Mouse (Mus musculus) heart, embryonic 14.5 days (tissue): ENCODE results near the gene Tmem114. TPM values are rescaled to one million over a fixed set of nuclear protein-coding genes. Genes with fewer than 3 reads are reported as not detected.

Source experiments
- ATAC-seq: fragments of 200-750 bp; cut with Nextera tagmentation; 2 replicates; pipeline ENCODE4 v1.8.0; 2017; ENCODE audit warnings: low read depth, moderate TSS enrichment; ENCODE audit not compliant: insufficient number of reproducible peaks, insufficient read depth, low FRiP score
- H3K27ac ChIP-seq, 2 experiments: fragments of 200-500 bp in 1 of 2; fragments of 300-500 bp in 1 of 2; sonication (generic) in 1 of 2; replicated peaks in 1 of 2; 2 replicates each; pipeline ENCODE4 v1.5.1; 2012 to 2014; ENCODE audit warnings: low read depth in 2 of 2, low read length in 2 of 2, control low read depth in 1 of 2, mild to moderate bottlenecking in 1 of 2, mixed read lengths in 1 of 2; ENCODE audit not compliant: control insufficient read depth in 1 of 2, insufficient read depth in 1 of 2
- H3K27me3 ChIP-seq: fragments of 300-500 bp; sonication (generic); 2 replicates; pipeline ENCODE4 v1.6.1; 2014; ENCODE audit warnings: mild to moderate bottlenecking, low read length, control low read depth; ENCODE audit not compliant: control insufficient read depth, insufficient read depth
- H3K36me3 ChIP-seq: fragments of 300-500 bp; sonication (generic); 2 replicates; pipeline ENCODE4 v1.6.1; 2014; ENCODE audit warnings: mild to moderate bottlenecking, control low read depth, low read length, mixed read lengths; ENCODE audit not compliant: control insufficient read depth, insufficient read depth
- H3K4me1 ChIP-seq, 2 experiments: fragments of 200-500 bp in 1 of 2; fragments of 300-500 bp in 1 of 2; sonication (generic) in 1 of 2; 2 replicates each; pipeline ENCODE4 v1.6.1; 2012 to 2014; ENCODE audit warnings: low read length in 2 of 2, control low read depth in 1 of 2, mixed read lengths in 1 of 2; ENCODE audit not compliant: control insufficient read depth in 2 of 2, insufficient read depth in 2 of 2
- H3K4me2 ChIP-seq: fragments of 300-500 bp; sonication (generic); 2 replicates; pipeline ENCODE4 v1.6.1; 2014; ENCODE audit warnings: mild to moderate bottlenecking, low read length
- H3K4me3 ChIP-seq, 2 experiments: fragments of 200-500 bp in 1 of 2; fragments of 300-500 bp in 1 of 2; sonication (generic) in 1 of 2; 2 replicates each; pipeline ENCODE4 v1.5.1; 2012 to 2014; ENCODE audit warnings: low read length in 2 of 2, mild to moderate bottlenecking in 2 of 2, control low read depth in 1 of 2, low read depth in 1 of 2, moderate library complexity in 1 of 2; ENCODE audit not compliant: control insufficient read depth in 1 of 2, insufficient read depth in 1 of 2
- H3K9ac ChIP-seq: fragments of 300-500 bp; sonication (generic); 2 replicates; pipeline ENCODE4 v1.6.1; 2014; ENCODE audit warnings: mild to moderate bottlenecking, low read length
- H3K9me3 ChIP-seq: fragments of 300-500 bp; sonication (generic); 2 replicates; pipeline ENCODE4 v1.6.1; 2016; ENCODE audit warnings: low read length, control low read depth; ENCODE audit not compliant: control insufficient read depth
- WGBS: fragments of 180-500 bp; shearing (Covaris S2); extraction: QIAGEN DNeasy Blood & Tissue Kit; methylation state at CpG from one replicate; pipeline ENCODE4 v1.1.7; 2014; 5-methylcytosine and 5-hydroxymethylcytosine counted together
- polyA plus RNA-seq: library from polyadenylated mRNA; unstranded; fragments of >200 nt; fragmentation: Nextera tagmentation; extraction: Ambion mirVana; gene quantifications from 2 replicates; pipeline ENCODE4 v1.2.1, GENCODE M21; 2014

Gene Tmem114
- polyA plus RNA-seq, 1 experiment from 2014 or later, result not detected

- Histone ChIP-seq H3K36me3 (no peaks in the 10 kb centered on the region), H3K4me1 (peaks cover 0 to 4% of the 10 kb centered on the region in 2 experiments; a peak in 2 of 4 replicates), H3K9me3 (no peaks in the 10 kb centered on the region), H3K27ac (no peak overlapping the region), H3K9ac (no peak overlapping the region), H3K27me3 (peaks cover 48% of the 10 kb centered on the region), H3K4me2 (no peak overlapping the region), H3K4me3 (no peak overlapping the region)
- no peak for ATAC-seq
- WGBS, result 76% methylated on average over 4 of the region's 4 CpGs
Observed at GRCm38 (mm10) chr16:8420842-8421241, 4.1 kb downstream of the Tmem114 start.

DNA sequence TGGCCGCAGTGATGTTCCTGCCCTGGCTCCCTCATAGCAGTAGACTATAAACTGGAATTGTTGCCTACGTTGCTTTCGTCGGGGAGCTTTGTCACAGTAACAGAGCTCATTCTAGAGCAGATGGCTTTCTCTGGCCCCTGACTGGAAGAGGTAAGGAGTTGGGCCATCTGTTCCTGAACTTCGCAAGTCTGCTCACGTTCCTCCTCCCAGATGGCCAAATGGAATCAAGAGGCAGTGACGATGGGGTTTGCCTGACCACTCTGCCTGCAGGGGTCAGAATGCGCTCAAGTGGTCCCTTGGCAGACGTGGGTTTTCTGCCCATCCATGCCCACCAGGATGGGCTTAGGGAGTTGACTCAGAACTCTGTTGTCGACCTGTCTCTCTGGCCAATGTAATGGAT lies 4.6 kb downstream of the Tmem114 start:
- Histone ChIP-seq H3K36me3 (no peaks in the 10 kb centered on the region), H3K9me3 (no peaks in the 10 kb centered on the region), H3K4me2 (no peak overlapping the region), H3K9ac (no peak overlapping the region), H3K27me3 (peaks cover 44% of the 10 kb centered on the region), H3K27ac (no peak overlapping the region), H3K4me3 (no peak overlapping the region), H3K4me1 (peaks cover 0 to 4% of the 10 kb centered on the region in 2 experiments; a peak in 2 of 4 replicates)
- 68% methylated on average over 10 of the region's 10 CpGs for WGBS
- ATAC-seq, result no peak

- Histone ChIP-seq H3K27ac (no peak overlapping the region), H3K4me3 (no peak overlapping the region), H3K36me3 (no peaks in the 10 kb centered on the region), H3K27me3 (peaks cover 36% of the 10 kb centered on the region), H3K9me3 (no peaks in the 10 kb centered on the region), H3K4me1 (peaks cover 0 to 2% of the 10 kb centered on the region in 2 experiments; a peak in 2 of 4 replicates), H3K4me2 (no peak overlapping the region), H3K9ac (no peak overlapping the region)
- WGBS, result 88% methylated on average over 8 of the region's 8 CpGs
- no peak for ATAC-seq
Observed at GRCm38 (mm10) chr16:8419666-8420065, 5.3 kb downstream of the Tmem114 start.

DNA sequence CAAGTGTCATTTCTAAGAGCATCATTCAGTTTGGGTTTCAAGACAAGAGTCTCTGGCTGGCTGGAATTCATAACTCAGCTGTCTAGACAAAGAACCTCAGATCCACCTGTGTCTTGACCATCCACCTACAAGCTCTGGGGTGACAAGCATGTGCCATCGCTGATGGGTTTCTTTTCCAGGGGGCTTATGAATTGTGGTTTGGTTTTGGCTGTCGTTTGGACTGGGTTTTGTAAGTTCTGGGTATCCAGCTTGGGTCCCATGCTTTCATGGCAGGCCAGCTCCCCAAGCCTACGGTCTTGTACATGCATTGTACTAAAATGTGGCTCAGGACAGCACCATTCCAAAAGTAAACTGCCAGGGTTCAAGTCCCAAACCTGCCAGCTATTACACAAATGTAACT lies 6.8 kb downstream of the Tmem114 start:
- Histone ChIP-seq H3K27me3 (peaks cover 21% of the 10 kb centered on the region), H3K4me3 (no peak overlapping the region), H3K9ac (no peak overlapping the region), H3K36me3 (no peaks in the 10 kb centered on the region), H3K4me1 (no peaks in the 10 kb centered on the region), H3K9me3 (no peaks in the 10 kb centered on the region), H3K27ac (no peak overlapping the region), H3K4me2 (no peak overlapping the region)
- ATAC-seq, result no peak
- WGBS, result 83% methylated on average over 3 of the region's 3 CpGs

DNA sequence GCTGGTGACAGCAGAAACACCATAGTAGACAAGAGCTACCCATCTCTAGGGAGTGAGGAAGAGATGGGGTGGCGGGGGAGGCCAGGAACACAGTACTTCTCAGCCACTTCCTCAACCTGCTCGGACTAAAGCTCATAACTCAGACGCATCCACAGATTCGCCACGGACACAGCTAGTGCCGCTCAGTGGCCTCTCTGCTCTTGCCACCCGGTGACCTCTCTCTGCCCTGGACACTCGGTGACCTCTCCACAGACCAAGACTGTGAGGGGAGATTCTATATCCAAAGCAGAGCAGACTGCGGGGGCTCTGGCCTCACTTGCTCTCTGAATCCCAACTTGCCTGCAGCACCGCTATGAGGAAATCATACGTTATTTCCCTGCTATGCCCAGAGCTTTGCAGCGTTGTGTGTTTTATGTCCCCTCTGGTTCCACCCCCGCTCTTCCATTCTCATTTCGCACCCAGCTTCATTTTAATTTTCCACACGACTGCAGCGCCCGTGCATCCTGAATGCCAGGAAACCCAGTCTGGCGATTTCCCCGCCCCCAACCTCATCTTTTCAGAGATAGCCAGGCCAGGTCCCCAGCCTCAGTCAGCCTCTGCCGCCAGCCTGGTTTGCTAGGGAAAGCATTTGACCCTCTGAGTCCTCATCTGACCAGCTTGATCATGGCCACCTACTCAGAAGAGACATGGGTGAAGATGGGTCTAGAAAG lies 7.8 kb downstream of the Tmem114 start:
- Histone ChIP-seq H3K27me3 (peaks cover 15% of the 10 kb centered on the region; the same call in 1 of the 2 replicates), H3K36me3 (no peaks in the 10 kb centered on the region), H3K27ac (no peak overlapping the region), H3K9ac (no peak overlapping the region), H3K4me2 (no peak overlapping the region), H3K4me1 (no peaks in the 10 kb centered on the region), H3K9me3 (no peaks in the 10 kb centered on the region), H3K4me3 (no peak overlapping the region)
- 60% methylated on average over 20 of the region's 20 CpGs for WGBS
- no peak for ATAC-seq

- 74% methylated on average over 8 of the region's 8 CpGs for WGBS
- no peak overlapping the region for H3K9ac ChIP-seq
- no peak overlapping the region for H3K27ac ChIP-seq
- H3K36me3 ChIP-seq, result no peaks in the 10 kb centered on the region
- no peaks in the 10 kb centered on the region for H3K4me1 ChIP-seq
- no peak for ATAC-seq
- no peak overlapping the region for H3K4me3 ChIP-seq
- H3K27me3 ChIP-seq, result peaks cover 11% of the 10 kb centered on the region; the same call in 1 of the 2 replicates
- H3K9me3 ChIP-seq, result no peaks in the 10 kb centered on the region
- no peak overlapping the region for H3K4me2 ChIP-seq
Observed at GRCm38 (mm10) chr16:8415996-8416395, 8.9 kb downstream of the Tmem114 start.

GRCm38 (mm10) chr16:8413441-8413840 lies 11.5 kb downstream of the Tmem114 start:
- Histone ChIP-seq H3K36me3 (no peaks in the 10 kb centered on the region), H3K27ac (no peak overlapping the region), H3K4me3 (no peak overlapping the region), H3K4me1 (no peaks in the 10 kb centered on the region), H3K9ac (no peak overlapping the region), H3K9me3 (no peaks in the 10 kb centered on the region), H3K27me3 (peaks cover 22% of the 10 kb centered on the region), H3K4me2 (no peak overlapping the region)
- no peak for ATAC-seq
- WGBS, result 79% methylated on average over 8 of the region's 8 CpGs

DNA sequence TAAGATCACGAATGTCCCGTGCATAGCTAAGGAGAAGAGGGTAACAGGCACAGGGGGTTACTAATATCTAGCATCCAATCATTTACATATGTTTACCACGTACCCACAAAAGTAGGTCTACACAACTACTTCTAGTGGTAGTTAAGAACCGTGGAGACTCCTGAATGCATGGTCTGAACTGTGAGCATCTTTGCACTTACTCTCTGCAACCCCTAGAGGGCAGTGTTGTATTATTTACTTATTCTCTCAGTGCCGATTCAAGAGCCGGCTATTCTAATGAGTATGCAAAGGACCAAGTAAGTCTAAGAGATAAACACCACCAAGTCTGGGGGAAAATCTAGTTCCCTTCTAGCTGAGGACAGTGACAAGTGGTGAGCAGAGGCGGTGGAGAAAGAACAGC lies 12.7 kb downstream of the Tmem114 start:
- 11% methylated on average over 7 of the region's 7 CpGs for WGBS
- no peaks in the 10 kb centered on the region for H3K9me3 ChIP-seq
- H3K4me3 ChIP-seq, result no peak overlapping the region
- no peaks in the 10 kb centered on the region for H3K4me1 ChIP-seq
- no peak overlapping the region for H3K9ac ChIP-seq
- H3K36me3 ChIP-seq, result no peaks in the 10 kb centered on the region
- peaks cover 22% of the 10 kb centered on the region for H3K27me3 ChIP-seq
- H3K27ac ChIP-seq, result no peak overlapping the region
- ATAC-seq, result no peak
- H3K4me2 ChIP-seq, result no peak overlapping the region
